Mouse (Mus musculus): ENCODE data around the gene Tmem158.

Tmem158 gene

DNA sequence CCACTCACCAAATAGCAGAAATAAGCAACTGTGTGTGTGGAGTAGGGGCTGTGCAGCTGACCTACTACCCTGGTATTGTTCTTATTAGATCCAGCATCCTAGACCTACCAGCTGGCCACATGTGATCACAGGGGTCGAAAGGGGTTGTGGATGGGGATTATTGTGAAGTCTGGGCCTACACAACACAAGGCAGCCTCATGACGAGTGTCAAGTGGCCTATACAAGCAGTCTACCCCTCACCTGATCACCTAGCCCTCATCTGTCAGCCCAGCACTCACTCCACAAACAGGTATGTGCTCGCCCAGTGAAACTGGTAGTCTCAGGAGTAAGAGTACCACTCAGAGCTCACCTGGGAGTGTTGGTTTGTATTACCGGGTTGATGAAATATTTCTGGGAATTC is 15.4 kb downstream of the Tmem158 start:
- no peak for DNase-seq (ENCODE audit: low read depth, low spot score)

DNA sequence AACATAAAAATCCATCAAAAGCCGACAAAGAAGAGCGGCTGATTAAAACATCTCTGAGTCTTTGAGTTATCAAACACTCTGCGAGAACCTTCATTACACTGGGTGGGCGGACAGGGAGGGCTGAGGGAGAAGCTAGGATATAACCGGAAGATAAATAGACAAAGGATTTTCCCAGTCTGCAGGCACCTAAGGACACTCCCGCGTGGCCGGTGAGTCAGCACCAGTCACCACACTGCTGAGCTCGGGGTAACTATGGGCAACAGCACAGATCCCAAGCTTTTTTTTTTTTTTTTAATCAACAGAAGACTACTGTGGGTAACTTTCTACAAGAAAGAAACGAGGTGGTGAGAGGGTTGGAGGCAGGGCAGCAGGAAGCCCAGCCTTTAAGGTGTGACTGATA is 16.6 kb downstream of the Tmem158 start:
- DNase-seq (ENCODE audit: low read depth, low spot score): peak; percentile 44

DNA sequence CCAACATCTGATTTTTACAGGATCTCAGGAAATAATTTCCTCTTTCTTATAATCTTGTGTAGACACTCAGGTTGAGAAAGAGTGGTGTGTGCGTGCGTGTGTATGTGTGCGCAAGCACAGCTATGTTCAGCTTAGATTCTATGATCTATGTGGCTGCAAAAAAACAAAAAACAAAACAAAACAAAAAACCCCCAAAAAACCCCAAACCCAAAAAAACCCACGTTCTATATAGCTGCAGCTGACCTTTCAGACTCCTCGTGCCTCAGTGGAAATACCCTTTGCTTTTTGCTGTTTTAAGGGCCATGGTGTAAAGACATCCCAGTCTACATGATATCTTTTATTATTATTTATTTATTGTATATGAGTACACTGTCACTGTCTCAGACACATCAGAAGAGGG is 19.4 kb downstream of the Tmem158 start:
- DNase-seq (ENCODE audit: low read depth, low spot score): no peak

DNA sequence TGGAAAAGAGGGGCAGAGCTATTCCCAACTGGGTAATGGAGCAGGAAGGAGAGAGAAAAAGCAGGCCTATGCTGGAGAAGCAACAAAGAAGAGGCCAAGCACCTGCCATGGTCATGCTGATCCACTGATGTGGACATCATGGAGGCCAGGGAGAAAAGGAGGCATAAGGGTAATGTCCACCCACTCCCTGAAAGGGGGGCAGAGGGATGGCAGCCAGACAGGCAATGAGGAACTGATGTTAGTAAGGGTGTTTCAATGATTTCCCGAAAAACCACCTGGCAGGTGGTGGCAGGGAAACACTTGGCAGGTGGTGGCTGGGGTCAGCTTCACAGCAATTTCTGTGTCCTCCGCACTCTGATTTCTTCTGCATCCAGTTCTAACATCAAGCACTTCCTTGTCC is 19.8 kb downstream of the Tmem158 start:
- no peak for DNase-seq (ENCODE audit: low read depth, low spot score)

- no peak for DNase-seq (ENCODE audit: low read depth, low spot score)
Measured at GRCm38 (mm10) chr9:123240271-123240670, 20.3 kb downstream of the Tmem158 start.

GRCm38 (mm10) chr9:123239651-123240050 is 20.9 kb downstream of the Tmem158 start:
- no peak for DNase-seq (ENCODE audit: low read depth, low spot score)

- no peak for DNase-seq (ENCODE audit: low read depth, low spot score)
Measured at GRCm38 (mm10) chr9:123238256-123239045, 22.1 kb downstream of the Tmem158 start.

DNA sequence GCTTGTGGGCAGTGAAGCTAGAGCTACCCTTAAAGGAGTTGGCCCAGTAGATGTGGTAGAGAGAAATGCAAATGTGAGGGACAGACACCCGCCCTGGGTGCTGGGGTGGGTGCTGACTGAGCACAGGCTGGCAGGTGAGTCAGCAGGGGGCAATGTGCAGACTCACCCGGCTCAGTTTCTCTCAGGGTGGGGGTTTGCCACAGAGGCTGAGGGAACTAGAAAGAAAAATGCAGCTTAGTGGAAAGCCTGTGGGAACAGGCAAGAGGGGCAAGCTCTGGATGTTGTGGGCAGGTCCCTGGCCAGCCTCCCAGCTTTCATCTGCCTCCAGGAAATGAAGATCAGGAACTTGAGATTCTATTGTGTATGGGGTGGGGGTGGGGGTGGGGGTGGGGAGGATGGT is 22.8 kb downstream of the Tmem158 start:
- no peak for DNase-seq (ENCODE audit: low read depth, low spot score)

DNA sequence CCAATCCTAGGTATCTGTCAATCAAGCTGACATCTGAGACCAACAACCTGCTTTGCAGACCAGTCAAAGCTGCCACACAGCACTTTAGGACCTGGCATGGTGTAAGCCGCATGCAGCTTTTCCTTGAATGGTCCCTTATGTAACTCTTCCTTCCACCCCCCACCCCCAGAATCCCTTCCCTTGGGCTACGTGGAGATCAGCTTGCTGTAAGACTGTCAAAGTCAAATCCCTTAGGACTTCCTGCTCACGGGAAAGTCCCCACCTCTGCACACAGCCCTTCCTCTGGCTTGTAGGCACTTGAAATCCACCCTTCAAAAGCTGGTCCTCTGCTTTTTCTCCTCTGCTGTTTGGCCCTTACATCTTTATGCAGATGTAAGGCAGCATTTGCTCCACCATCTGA is 24.9 kb downstream of the Tmem158 start:
- DNase-seq (ENCODE audit: low read depth, low spot score): no peak

DNA sequence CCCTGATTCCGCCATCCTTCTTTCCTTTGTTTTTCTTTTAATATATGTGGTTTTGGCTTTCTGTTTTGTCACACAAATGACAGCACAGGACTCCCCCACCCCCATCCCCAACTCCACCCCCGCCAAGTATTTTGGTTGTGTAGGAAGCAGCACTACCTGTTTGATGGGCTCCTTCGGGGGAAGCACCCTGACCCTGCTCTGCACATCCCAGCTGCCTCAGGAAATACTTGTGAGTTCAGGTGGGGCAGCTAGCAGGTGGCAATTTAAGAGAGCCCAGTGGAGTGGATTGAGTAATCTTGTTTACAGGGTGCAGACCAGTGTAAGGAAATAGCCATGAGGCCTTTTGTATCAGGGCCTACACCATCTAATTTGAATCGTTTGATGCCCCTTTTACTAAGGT is 30.7 kb downstream of the Tmem158 start:
- DNase-seq (ENCODE audit: low read depth, low spot score): no peak

- DNase-seq (ENCODE audit: low read depth, low spot score): no peak
Measured at GRCm38 (mm10) chr9:123228671-123229070, 31.9 kb downstream of the Tmem158 start.

- no peak for DNase-seq (ENCODE audit: low read depth, low spot score)
Measured at GRCm38 (mm10) chr9:123227106-123227750, 33.3 kb downstream of the Tmem158 start.

GRCm38 (mm10) chr9:123224863-123225431 is 35.6 kb downstream of the Tmem158 start:
- no peak for DNase-seq (ENCODE audit: low read depth, low spot score)

- no peak for DNase-seq (ENCODE audit: low read depth, low spot score)
Measured at GRCm38 (mm10) chr9:123219826-123220225, 40.7 kb downstream of the Tmem158 start.

- peak; percentile 26 for DNase-seq (ENCODE audit: low read depth, low spot score)
Measured at GRCm38 (mm10) chr9:123215621-123216440, 44.7 kb downstream of the Tmem158 start, which contains the start of gene Cdcp1. Cdcp1 (minus strand) TSS chr9:123216038.

GRCm38 (mm10) chr9:123213371-123213770 is 47.2 kb downstream of the Tmem158 start:
- no peak for DNase-seq (ENCODE audit: low read depth, low spot score)
